Mouse (Mus musculus): ENCODE measurements around the gene Nup37.

DNA sequence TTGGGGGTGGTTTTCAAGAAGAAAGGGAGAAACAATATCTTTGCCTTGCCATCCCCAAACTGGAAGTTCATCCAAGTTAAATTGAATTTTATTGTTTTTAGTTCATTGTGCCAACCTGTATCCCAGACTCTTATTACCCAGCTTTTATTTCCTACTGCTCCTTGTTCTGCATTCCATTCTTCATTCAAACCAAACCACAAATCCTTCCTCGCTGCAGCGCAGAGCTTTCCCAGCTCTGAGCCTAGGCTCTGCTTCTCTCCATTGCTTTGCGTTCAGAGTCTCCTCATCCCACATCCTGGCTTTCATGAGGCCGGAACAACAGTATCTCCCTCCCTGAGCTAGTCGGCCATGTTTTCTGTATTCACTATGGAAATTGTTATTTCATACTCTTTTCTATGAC, 74.9 kb downstream of the Nup37 start:
- TF ChIP-seq CTCF (conservative IDR thresholded peaks at IDR 0.05; ENCODE audit: insufficient read depth, insufficient read length, low read depth, low read length) = no peak
- TF ChIP-seq POLR2A (IDR thresholded peaks at IDR 0.05; ENCODE audit: low read depth, low read length) = no peak

All from kidney, adult 2 months (tissue).